Mouse (Mus musculus): ENCODE measurements around the gene Lrfn2.

Gene Lrfn2

GRCm38 (mm10) chr17:48931621-48932405 is at the start of gene Lrfn2:
Gene Lrfn2 (plus strand): TSS chr17:48932379.
- peak; percentile 62 for DNase-seq

DNA sequence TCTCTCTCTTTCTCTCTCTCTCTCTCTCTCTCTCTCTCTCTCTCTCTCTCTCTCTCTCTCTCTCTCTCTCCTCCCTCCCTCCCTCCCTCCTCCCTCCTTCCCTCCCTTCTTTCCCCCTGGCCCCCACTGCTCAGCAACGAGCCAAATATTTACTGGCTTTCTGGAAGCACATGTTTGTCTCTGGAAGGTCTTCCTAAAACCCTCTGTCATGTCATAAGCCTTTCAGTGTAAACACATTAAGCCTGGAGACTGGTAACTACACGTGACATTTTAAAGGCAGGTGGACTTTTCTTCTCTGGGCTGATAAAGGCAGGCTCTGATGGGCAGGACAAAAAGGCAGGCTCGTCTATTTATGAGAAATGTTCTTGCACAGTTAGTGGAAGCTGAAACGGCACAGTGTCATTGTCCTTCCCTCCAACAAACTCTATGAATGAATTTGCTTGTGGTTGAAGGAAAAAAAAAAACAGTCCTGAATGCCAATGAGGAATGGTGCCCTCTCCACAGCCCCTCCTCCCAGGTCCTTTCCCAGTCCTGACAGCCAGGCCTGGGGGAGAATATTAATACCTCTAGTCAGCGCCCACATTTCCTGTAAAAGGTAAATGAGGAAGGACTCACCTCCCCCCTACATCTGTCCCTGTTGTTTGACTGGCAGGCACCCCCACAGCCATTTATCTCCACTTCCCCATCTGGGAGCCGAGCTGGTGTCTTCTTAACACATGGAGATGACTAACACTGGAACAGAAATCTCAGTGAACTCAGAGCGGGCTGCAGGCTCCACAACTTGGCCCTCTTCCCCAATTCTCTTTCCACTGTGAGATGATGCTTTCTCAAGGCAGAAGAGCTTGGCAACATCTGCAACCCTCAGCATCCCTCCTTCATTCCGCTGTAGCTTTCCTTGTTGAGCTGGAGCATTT is 44.5 kb upstream of the Lrfn2 start:
- no peak for DNase-seq

DNA sequence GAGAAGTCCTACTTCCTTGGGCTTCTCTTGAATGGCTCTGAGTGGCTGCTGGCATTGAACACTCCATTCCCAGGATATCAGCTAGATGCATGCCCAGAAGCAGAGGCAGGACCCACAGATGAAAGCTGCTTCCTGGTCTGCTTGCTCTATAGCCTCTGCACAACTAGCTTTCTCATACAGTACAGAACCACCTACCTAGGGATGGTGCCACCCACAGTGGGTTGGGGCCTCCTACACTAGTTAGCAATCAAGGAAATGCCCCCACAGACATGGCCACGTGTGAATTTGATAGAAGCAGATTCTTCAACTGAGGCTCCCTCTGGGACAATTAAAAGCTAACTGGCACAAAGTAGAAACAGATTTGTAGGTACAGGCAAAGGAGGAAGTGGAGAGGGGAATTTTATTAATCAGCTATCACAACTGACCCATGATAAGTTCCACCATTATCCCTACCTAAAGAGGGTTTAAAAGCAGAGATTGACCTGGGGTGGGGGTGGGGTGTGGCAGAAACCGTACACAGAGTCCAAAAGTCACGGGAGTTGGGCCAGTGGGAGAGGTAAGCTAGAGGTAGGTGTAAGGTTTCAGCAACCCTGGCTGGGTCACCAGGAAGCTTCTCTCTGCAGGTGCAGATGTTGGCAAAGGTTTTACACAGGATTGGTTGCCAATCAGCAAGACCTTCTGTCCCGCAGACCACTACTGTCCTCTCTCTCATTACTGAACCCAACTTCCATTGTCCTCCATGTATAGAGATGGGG is 26.7 kb upstream of the Lrfn2 start:
- no peak for DNase-seq

- DNase-seq = no peak
Measured at GRCm38 (mm10) chr17:48913437-48913836, 18.7 kb upstream of the Lrfn2 start.

- no peak for DNase-seq
Measured at GRCm38 (mm10) chr17:48917411-48917810, 14.8 kb upstream of the Lrfn2 start.

DNA sequence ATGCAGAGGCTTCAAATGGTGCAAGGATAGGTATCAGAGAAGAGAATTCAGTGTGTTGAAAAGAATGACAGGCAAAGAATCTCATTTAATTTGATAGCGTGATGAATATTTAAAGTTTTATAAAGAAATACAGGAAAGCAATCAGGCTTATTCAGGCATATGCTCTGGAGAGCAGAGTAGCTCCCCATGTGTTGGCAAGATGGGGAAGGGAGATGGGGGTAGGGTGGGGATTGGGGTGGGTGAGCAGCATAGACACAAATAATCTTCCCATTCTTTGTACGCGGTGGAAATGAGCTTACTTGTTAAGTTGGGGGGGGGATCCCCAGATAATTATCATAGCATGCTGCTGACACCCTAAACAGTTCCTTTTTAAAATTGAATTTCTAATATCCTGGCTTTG is 13.7 kb upstream of the Lrfn2 start:
- no peak for DNase-seq

- no peak for DNase-seq
Measured at GRCm38 (mm10) chr17:48922905-48923304, 9.3 kb upstream of the Lrfn2 start.

DNA sequence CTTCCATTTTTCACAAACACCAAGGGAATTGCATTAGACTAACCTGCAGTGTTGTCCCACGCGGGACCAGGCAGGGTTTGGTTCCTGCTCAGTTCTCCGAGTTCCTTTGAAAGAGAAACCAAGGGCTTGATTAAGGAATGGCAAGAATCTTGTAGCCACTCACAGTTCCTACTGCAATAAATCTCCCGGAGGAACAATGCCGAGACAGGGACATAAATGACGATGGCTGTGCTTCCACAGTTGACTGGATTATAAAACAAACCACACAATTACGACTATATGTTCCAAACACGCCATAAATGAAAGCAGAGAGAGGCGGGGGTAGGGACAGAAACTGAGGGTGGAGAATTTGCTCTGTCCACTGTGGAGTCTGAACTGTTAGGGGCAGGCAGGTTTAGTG is 6.8 kb upstream of the Lrfn2 start:
- DNase-seq = no peak

DNA sequence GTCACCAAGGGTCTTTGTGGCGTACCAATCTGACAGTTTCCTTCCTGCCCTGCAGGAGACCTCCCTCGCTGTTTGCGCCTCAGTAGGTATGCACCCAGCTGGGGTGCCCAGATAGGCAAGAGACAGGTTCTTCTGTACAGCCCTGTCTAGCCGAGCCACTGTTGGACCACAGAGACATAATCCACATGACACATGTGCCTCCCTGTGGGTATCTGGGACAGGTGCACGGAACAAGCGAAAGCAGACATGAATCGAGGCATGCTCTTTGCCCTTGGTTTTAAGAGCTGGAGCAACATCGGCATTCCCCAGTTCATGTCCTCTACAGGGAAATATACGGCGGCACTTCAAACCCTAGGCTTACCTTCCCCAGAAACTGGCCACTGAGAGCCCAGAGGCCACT is 1.2 kb upstream of the Lrfn2 start:
- no peak for DNase-seq

GRCm38 (mm10) chr17:48932406-48932906 is 277 bp downstream of the Lrfn2 start:
- no peak for DNase-seq

DNA sequence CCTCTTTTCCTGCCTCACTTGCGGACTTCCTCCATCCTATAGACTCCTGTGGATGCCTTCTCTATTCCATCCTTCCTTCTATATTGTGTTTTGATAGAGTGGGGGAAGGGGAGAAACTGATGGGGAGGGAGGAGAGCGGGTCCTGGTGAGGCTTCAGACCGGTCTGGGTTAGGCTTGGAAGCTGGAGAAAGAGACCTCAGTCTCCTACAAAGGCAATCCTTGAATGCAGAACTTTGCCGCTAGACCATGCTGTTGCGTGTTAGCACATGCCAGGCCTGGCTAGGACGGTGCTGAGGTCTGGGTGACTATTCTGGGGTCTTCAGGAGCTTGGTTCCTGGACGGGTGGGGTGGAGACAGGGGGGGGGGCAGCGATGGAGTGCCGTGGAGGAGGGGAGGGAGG is 737 bp downstream of the Lrfn2 start:
- no peak for DNase-seq

- DNase-seq = no peak
Measured at GRCm38 (mm10) chr17:48935201-48935600, 3.0 kb downstream of the Lrfn2 start.

GRCm38 (mm10) chr17:48936445-48937141 is 4.4 kb downstream of the Lrfn2 start:
- DNase-seq = no peak

- peak; percentile 49 for DNase-seq
Measured at GRCm38 (mm10) chr17:48938711-48939220, 6.6 kb downstream of the Lrfn2 start.

GRCm38 (mm10) chr17:48946315-48946714 is 14.1 kb downstream of the Lrfn2 start:
- no peak for DNase-seq

DNA sequence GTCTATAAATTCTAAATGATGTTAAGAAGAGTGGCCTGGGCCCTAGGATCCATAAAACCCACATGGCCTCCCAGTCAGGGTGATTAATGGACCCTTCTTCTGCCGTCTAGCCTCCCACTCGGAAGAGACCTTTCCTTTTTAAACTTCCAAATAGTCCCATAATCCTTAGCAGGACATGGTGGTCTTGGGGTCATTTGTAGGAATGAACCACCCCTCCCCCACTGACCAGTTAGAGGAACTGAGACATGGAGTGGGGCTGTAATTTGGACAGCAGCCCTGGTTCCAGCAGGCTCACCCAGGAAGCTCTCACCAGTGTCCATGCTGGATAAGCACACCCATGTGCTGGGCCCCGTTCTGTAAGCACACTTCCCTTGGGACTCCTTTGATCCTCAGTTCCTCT is 14.6 kb downstream of the Lrfn2 start:
- DNase-seq = no peak

- DNase-seq = no peak
Measured at GRCm38 (mm10) chr17:48951250-48951649, 19.1 kb downstream of the Lrfn2 start.

DNA sequence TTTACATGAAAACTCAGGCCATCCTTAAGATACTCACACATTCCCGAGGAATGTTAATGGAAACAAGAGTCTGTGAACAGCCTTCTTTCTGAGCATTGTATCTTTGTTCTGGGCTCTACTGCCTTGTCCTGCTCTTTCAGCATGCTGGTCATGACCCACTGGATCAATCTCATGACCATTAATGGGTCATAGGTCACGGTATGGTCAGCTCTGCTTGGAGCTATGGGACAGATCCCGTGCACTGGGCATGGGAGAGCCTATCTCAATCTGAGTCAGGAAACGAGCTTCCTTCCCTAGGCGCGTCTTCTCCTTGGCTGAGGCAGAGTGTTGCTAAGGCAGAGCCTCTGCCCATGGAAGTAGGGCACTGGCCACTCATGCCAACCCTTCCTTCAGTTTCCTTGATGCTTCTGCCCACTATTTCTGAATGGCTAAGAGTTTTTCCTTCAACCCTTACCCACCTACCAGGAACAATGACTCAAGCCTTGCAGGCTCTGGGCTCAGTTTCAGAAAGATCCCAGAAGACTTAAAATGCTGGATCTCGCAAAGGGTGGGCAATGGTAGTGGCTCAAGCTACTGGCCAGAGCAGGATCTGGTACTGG is 24.0 kb downstream of the Lrfn2 start:
- no peak for DNase-seq

DNA sequence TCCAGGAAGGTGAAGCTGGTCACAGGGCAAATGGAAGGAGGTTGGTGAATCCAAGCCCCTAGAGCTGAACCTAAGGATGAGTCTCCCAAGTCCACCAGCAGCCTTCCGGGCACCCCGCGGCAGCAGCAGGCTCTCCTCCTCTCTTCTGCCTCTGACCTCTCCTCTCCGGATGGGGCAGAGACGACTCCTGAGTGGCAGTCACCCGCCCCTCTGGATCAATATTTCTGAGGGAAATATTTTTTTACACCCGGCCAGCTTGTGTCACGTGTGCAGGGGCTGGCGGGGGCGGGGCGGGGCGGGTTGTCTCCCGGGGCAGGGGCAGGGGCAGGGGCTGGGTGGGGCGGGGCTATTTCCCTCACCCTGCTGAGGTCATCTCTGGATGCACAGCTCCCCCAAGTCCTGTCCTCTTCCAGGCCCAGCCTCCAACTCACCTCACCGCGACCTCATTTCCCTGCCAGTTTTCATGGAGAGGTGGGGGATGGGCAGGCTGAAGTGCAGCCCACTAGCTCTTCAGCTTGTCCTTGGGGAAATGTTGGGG is 28.1 kb downstream of the Lrfn2 start:
- peak; percentile 5 for DNase-seq

DNA sequence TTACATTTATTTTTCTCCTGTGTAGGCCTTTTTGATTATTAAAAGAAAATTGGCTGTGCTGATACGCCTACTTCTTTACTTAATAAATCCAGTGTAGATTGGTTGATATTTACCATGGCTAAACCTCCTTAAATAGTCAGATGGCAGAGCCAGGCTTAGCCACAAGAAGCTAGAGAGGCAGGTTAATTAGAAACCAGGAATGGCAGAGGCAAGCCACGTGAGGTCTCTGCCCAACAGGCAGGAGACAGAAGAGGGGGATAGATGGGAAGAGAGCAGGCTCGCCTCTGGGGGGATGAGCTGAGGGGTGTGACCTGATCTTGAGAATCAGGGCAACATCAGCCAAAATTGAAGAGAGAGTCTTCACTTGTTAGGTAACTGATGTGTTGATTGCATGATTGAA is 30.5 kb downstream of the Lrfn2 start:
- DNase-seq = no peak

- no peak for DNase-seq
Measured at GRCm38 (mm10) chr17:48963740-48964139, 31.6 kb downstream of the Lrfn2 start.

Measured in lung, postnatal 36 days (tissue).